Mouse (Mus musculus) embryonic facial prominence, embryonic 15.5 days (tissue): ENCODE measurements around the gene Add1. TPM values are rescaled to one million over a fixed set of nuclear protein-coding genes. Genes with fewer than 3 reads are reported as not detected.
"Not testable (repeated sequence)": the region's sequence is repeated elsewhere in the genome, so short reads cannot be mapped to it uniquely, and the experiment has no call there.

Experiments
- ATAC-seq: fragments of 200-750 bp; cut with Nextera tagmentation; 2 replicates; pipeline ENCODE4 v1.8.0; 2017; ENCODE audit warnings: low read depth, moderate TSS enrichment; ENCODE audit not compliant: insufficient number of reproducible peaks, low FRiP score, low TSS enrichment
- H3K27ac ChIP-seq: fragments of 300-500 bp; sonication (generic); replicated peaks from 2 replicates; pipeline ENCODE4 v1.5.1; 2015; ENCODE audit warnings: mild to moderate bottlenecking, inconsistent platforms
- H3K27me3 ChIP-seq: fragments of 300-500 bp; sonication (generic); 2 replicates; pipeline ENCODE4 v1.6.1; 2015; ENCODE audit warnings: inconsistent platforms
- H3K36me3 ChIP-seq: fragments of 300-500 bp; sonication (generic); 2 replicates; pipeline ENCODE4 v1.6.1; 2015; ENCODE audit warnings: mild to moderate bottlenecking, inconsistent platforms
- H3K4me1 ChIP-seq: fragments of 300-500 bp; sonication (generic); 2 replicates; pipeline ENCODE4 v1.6.1; 2015; ENCODE audit warnings: inconsistent platforms
- H3K4me2 ChIP-seq: fragments of 300-500 bp; sonication (generic); replicated peaks from 2 replicates; pipeline ENCODE4 v1.6.1; 2015; ENCODE audit warnings: mild to moderate bottlenecking, inconsistent platforms
- H3K4me3 ChIP-seq: fragments of 300-500 bp; sonication (generic); replicated peaks from 2 replicates; pipeline ENCODE4 v1.5.1; 2015; ENCODE audit warnings: mild to moderate bottlenecking, inconsistent platforms
- H3K9ac ChIP-seq: fragments of 300-500 bp; sonication (generic); 2 replicates; pipeline ENCODE4 v1.6.1; 2015; ENCODE audit warnings: inconsistent platforms
- H3K9me3 ChIP-seq: fragments of 300-500 bp; sonication (generic); replicated peaks from 2 replicates; pipeline ENCODE4 v1.6.1; 2016; ENCODE audit warnings: inconsistent platforms
- WGBS: fragments of 180-500 bp; shearing (Covaris S2); methylation state at CpG from one replicate; pipeline ENCODE4 v1.1.7; 2015; 5-methylcytosine and 5-hydroxymethylcytosine counted together
- polyA plus RNA-seq: library from polyadenylated mRNA; unstranded; fragments of >200 nt; fragmentation: Nextera tagmentation; extraction: Ambion mirVana; gene quantifications from 2 replicates; pipeline ENCODE4 v1.2.1, GENCODE M21; 2015

Gene Add1
- polyA plus RNA-seq, 1 experiment from 2014 or later, result 190 TPM

DNA sequence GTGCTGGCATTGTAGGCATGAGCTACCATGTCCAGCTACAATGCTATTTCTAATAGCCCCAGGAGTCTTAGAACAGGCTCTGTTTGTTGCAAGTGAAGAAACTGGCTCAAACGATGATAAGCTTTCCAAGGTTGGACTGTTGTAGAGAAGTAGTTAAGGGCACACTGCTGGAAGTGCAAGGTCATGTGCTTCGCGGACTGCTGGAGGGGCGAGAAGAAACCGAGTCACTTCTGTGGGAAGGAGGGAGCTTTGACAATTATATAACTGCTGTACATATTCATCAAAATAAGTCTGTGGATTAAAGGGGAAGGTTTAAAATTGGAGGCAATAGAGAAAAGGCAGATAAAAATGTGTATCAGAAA, 8.8 kb downstream of the Add1 start:
- Histone ChIP-seq H3K4me2 (no peak overlapping the region), H3K27me3 (no peaks in the 10 kb centered on the region), H3K9me3 (no peaks in the 10 kb centered on the region), H3K4me1 (peaks cover 8% of the 10 kb centered on the region), H3K9ac (no peak overlapping the region), H3K27ac (peak overlapping the region; percentile 63), H3K36me3 (no peaks in the 10 kb centered on the region), H3K4me3 (no peak overlapping the region)
- no peak for ATAC-seq
- 76% methylated on average over 5 of the region's 5 CpGs for WGBS

DNA sequence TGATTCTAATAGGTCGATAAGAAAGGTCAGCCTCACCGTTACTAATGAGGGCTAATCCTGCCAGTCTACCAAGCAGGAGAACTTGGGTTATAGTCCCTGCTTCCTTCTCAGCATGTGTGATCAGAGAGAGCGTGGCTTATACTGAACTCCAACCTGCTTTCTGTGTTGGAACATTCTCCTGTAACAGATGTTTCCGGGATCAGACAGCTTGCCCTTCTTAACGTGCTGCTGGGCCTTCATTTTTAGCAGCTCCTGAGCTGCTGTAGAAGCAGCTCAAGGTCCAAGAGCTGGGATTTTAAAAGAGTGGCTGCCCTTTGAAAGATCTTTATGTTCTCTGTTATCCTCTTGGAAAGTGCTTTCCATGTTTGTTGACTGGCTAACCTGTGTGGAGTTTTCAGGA, 11.8 kb downstream of the Add1 start:
- Histone ChIP-seq H3K4me3 (no peak overlapping the region), H3K9ac (no peak overlapping the region), H3K4me2 (no peak overlapping the region), H3K27me3 (no peaks in the 10 kb centered on the region), H3K27ac (no peak overlapping the region), H3K36me3 (no peaks in the 10 kb centered on the region), H3K4me1 (peaks cover 11% of the 10 kb centered on the region), H3K9me3 (no peaks in the 10 kb centered on the region)
- 66% methylated on average over 5 of the region's 5 CpGs for WGBS
- no peak for ATAC-seq

DNA sequence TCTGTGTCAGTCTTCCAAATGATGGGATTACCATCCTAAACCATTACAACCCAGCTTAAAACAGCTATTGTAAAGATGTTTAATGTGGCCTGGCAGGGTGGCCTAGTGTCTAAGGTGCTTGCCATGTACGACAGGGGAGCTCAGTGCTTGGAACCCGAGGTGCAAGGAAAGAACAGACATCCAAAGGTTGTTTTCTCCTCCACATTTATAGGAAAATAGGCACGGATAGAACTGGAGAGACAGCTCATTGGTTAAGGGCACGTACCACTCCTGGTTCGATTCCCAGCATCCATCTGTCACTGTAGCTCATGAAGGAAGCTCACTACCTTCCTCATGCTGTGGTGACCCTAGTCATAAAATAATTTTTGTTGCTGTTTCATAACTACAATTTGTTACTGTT, 14.4 kb downstream of the Add1 start:
- no peak overlapping the region for H3K4me3 ChIP-seq
- no peaks in the 10 kb centered on the region for H3K9me3 ChIP-seq
- no peaks in the 10 kb centered on the region for H3K27me3 ChIP-seq
- no peak for ATAC-seq
- WGBS, result 92% methylated on average over 5 of the region's 5 CpGs
- H3K27ac ChIP-seq, result no peak overlapping the region
- no peak overlapping the region for H3K9ac ChIP-seq
- H3K4me2 ChIP-seq, result no peak overlapping the region
- no peaks in the 10 kb centered on the region for H3K36me3 ChIP-seq
- H3K4me1 ChIP-seq, result peaks cover 10% of the 10 kb centered on the region; the same call in 1 of the 2 replicates

DNA sequence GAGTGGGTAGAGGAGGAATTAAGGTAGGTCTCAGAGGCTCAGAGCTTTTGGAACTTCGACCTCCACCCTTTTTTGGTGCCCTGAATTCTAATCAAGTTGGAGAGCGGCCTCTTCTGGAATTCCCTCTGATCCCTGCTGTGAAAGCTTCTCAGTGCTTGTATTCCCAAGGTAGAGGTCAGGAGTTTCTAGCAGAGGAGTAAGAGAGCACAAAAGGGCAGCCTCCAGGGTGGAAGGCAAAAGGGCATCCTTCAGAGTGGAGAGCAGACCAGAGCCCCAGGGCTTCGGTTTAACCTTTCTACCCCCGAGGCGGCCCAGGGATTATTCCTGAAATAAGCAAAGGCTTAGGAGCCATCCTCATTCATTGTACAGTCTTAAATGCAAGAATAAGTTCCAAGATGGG, 16.6 kb downstream of the Add1 start:
- H3K27me3 ChIP-seq, result no peaks in the 10 kb centered on the region
- no peak overlapping the region for H3K4me2 ChIP-seq
- H3K27ac ChIP-seq, result no peak overlapping the region
- H3K4me1 ChIP-seq, result peaks cover 10% of the 10 kb centered on the region; the same call in 1 of the 2 replicates
- no peak overlapping the region for H3K4me3 ChIP-seq
- ATAC-seq, result no peak
- no peaks in the 10 kb centered on the region for H3K9me3 ChIP-seq
- no peak overlapping the region for H3K9ac ChIP-seq
- 22% methylated on average over 5 of the region's 5 CpGs for WGBS
- peaks cover 5% of the 10 kb centered on the region for H3K36me3 ChIP-seq

DNA sequence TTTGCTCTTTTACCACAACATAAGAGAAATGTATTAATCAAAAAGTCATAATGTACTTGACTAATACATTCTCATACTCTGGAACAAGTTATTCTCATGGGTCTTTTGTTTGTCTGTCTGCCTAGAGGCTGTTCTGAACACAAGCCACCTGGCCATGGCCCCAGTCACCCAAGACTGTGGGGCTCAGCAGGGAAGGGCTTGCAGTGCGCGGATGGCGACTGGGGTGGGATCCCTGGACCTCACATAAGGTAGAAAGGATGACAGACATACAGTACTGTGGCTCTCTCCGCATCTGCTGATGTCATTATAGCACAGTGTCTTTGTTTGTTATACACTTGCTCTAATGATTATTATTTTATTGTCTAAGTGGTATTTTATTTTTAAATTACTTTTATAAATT, 17.2 kb downstream of the Add1 start:
- no peak overlapping the region for H3K4me2 ChIP-seq
- no peaks in the 10 kb centered on the region for H3K9me3 ChIP-seq
- H3K27me3 ChIP-seq, result no peaks in the 10 kb centered on the region
- H3K27ac ChIP-seq, result no peak overlapping the region
- peaks cover 8% of the 10 kb centered on the region; the same call in 1 of the 2 replicates for H3K4me1 ChIP-seq
- WGBS, result 48% methylated on average over 4 of the region's 4 CpGs
- H3K9ac ChIP-seq, result no peak overlapping the region
- peaks cover 5% of the 10 kb centered on the region for H3K36me3 ChIP-seq
- H3K4me3 ChIP-seq, result no peak overlapping the region
- no peak for ATAC-seq

DNA sequence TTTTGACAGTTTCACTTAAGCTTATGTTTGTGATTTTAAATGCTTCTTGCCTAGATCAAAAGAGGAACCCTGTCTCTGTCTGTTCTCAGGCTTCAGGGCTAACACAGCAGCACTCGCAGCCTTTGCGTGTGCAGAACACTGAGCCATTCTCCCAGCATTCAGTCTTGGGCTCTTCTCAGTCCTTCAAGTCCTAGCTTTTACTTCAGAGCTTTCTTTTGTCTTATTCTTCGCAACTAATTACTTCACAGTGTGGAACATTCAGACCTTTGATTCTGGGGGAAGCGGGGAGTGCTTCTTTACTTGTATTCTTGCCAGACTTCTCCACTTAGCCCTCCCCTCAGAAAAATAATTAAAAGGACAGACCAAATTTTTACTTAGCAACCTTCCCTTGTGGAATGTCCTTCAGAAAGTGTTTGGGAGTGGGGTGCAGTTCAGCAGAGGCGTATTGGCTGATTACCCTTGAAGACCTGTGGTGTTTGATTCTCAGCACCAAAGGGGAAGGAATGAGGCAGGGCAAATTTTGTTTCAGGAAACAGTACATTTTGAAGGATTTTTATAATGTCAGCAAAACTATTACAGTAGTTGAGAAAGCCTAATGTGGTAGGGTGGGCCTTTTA, 18.0 kb downstream of the Add1 start:
- Histone ChIP-seq H3K9ac (no peak overlapping the region), H3K36me3 (peaks cover 5% of the 10 kb centered on the region), H3K4me2 (no peak overlapping the region), H3K4me1 (peaks cover 8% of the 10 kb centered on the region; the same call in 1 of the 2 replicates), H3K27ac (no peak overlapping the region), H3K9me3 (no peaks in the 10 kb centered on the region), H3K4me3 (no peak overlapping the region), H3K27me3 (no peaks in the 10 kb centered on the region)
- ATAC-seq, result no peak
- WGBS, result 55% methylated on average over 5 of the region's 5 CpGs

DNA sequence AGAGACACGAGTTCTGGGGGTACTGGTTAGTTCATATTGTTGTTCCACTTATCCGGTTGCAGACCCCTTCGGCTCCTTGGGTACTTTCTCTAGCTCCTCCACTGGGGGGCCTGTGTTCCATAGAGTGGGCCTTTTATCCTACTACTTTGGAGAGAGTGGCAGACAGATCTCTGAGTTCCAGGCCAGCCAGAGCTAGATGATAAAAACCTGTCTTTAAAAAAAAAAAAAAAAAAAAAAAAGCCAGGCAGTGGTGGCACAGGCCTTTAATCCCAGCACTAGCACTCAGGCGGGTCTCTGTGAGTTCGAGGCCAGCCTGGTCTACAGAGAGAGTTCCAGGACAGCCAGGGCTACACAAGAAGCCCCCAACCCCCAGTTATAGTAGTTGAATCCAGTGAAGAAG, 18.8 kb downstream of the Add1 start:
- not testable (repeated sequence) for H3K9me3 ChIP-seq, H3K27me3 ChIP-seq, H3K36me3 ChIP-seq, H3K4me2 ChIP-seq, H3K27ac ChIP-seq, ATAC-seq, H3K4me3 ChIP-seq, H3K4me1 ChIP-seq, H3K9ac ChIP-seq
- 86% methylated on average over 5 of the region's 5 CpGs for WGBS

DNA sequence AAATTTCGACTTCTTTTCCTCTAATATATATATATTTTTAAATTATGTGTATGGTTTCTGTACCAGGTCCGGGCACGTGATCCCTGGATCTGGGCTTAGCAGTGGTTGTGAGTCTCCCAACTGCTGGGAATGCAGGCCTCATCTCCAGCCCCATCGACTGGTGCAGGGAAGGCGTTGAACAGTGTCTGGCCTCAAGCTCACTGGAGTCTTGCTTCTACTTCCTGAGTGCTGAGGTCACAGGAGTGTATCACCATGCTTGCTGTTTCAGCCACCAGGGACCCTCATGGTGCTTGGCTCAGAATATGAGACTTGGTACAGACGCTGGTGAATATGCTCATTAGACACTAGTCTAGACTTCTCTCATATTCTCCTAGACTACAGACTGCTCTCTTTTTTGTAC, 19.2 kb downstream of the Add1 start:
- 94% methylated on average over 6 of the region's 6 CpGs for WGBS
- H3K4me1 ChIP-seq, result peaks cover 8% of the 10 kb centered on the region; the same call in 1 of the 2 replicates

DNA sequence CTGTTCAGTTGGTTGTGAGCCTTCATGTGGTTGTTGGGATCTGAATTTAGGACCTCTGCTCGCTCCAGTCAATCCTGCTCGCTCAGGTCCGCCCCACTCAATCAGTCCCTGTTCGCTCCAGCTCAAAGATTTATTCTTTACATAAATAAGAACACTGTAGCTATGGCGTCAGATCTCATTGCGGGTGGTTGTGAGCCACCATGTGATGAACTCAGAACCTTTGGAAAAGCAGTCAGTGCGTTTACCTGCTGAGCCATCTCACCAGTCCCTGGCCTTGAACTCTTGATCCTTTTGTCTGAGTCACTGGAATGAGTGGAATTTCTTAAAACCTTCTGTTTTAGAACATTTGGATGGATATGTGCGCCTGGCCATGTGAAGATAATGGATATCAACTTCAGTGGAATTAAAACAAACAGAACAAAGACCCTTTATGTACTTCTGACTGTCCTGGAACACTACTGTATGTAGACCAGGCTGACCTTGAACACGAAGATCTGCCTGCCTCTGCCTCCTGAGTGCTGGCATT, 19.8 kb downstream of the Add1 start:
- WGBS, result 95% methylated on average over 9 of the region's 9 CpGs
- H3K27me3 ChIP-seq, result no peaks in the 10 kb centered on the region

More for the DNA sequence above, 19.2 kb downstream of the Add1 start:
- Histone ChIP-seq H3K27ac (no peak overlapping the region), H3K4me3 (no peak overlapping the region), H3K9me3 (no peaks in the 10 kb centered on the region), H3K27me3 (no peaks in the 10 kb centered on the region), H3K4me2 (no peak overlapping the region), H3K36me3 (peaks cover 6% of the 10 kb centered on the region), H3K9ac (no peak overlapping the region)
- ATAC-seq, result no peak

DNA sequence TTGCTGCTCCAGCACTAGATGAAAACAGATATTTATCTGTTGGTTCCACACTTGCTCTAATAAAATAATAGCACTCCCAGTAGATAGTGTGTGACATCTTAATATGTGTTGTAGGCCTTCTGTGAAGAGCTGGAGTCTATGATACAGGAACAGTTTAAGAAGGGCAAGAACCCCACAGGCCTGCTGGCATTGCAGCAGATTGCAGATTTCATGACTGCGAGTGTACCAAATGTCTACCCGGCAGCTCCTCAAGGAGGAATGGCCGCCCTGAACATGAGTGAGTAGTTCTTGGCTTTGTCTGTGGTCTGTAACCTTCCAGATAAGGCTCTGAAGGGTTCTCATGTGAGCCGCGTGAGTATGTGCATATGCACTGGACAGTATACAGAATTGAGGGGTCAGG, 31.1 kb downstream of the Add1 start:
- Histone ChIP-seq H3K9me3 (no peaks in the 10 kb centered on the region), H3K9ac (no peak overlapping the region), H3K4me3 (no peak overlapping the region), H3K27ac (no peak overlapping the region), H3K36me3 (peaks cover 57% of the 10 kb centered on the region), H3K27me3 (no peaks in the 10 kb centered on the region), H3K4me2 (no peak overlapping the region), H3K4me1 (no peaks in the 10 kb centered on the region)
- 96% methylated on average over 5 of the region's 5 CpGs for WGBS
- no peak for ATAC-seq

More for the DNA sequence above, 19.8 kb downstream of the Add1 start:
- H3K9me3 ChIP-seq, result no peaks in the 10 kb centered on the region
- H3K4me1 ChIP-seq, result peaks cover 8% of the 10 kb centered on the region; the same call in 1 of the 2 replicates
- H3K4me3 ChIP-seq, result no peak overlapping the region
- no peak for ATAC-seq
- H3K9ac ChIP-seq, result no peak overlapping the region
- no peak overlapping the region for H3K27ac ChIP-seq
- no peak overlapping the region for H3K4me2 ChIP-seq
- peaks cover 12% of the 10 kb centered on the region for H3K36me3 ChIP-seq

DNA sequence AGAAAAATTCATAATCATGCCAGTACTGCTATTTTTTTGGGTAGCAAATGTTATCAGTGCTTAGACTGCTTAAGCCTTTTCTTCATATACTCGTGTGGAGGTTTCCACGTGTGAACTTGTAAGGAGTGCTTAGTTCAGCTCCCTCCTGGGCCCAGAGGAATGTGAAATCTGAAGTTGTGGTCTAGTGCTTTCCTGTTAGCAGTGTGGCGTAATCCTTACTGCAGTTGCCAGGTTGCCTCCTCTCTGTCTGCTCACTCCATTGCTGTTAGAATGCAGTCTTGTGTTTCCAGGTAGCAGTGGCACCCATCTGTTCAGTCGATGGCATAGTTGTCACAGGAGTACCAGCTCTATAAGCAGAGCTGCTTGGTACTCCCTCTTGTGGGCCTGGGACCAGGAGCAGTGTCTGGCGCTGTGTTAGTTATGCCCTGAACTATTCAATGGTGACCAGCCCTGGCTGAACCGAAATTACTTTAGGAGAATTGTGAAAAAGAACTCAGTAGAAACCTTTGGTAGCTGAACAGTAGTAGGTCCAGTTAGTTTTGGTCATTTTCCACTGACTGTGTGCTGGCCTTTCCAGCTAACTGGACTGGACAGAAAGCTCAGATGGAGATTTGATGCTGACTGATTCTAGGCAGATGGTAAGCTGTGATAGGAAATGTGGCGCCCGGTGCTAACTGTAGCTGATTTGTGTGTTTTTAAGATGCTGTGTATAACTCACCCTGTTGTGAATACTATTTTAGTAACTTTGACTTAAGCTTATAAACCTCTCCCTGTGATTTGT, 33.8 kb downstream of the Add1 start:
- no peaks in the 10 kb centered on the region for H3K9me3 ChIP-seq
- H3K36me3 ChIP-seq, result peaks cover 67% of the 10 kb centered on the region
- H3K4me2 ChIP-seq, result no peak overlapping the region
- no peak overlapping the region for H3K4me3 ChIP-seq
- ATAC-seq, result no peak
- 80% methylated on average over 8 of the region's 8 CpGs for whole genome bisulfite sequencing
- H3K27me3 ChIP-seq, result no peaks in the 10 kb centered on the region
- H3K4me1 ChIP-seq, result no peaks in the 10 kb centered on the region
- no peak overlapping the region for H3K27ac ChIP-seq
- no peak overlapping the region for H3K9ac ChIP-seq
